Mouse (Mus musculus): Measurements from ENCODE around the gene Nvl. TPM values are rescaled to one million over a fixed set of nuclear protein-coding genes. Genes with fewer than 3 reads are reported as not detected.

The Nvl gene
- polyA plus RNA-seq, 1 experiment: 6.6 TPM

GRCm38 (mm10) chr1:181138730-181139129 lies 5.3 kb downstream of the Nvl start:
- no peak for DNase-seq
- 88% methylated on average over 7 of the region's 7 CpGs for WGBS
- H3K27me3 ChIP-seq (replicated peaks; ENCODE audit: control insufficient read depth, insufficient read depth, low read length): no peaks in the 10 kb centered on the region
- H3K4me1 ChIP-seq (ENCODE audit: control insufficient read depth, insufficient read depth, low read length): no peaks in the 10 kb centered on the region
- no peak for TF ChIP-seq POLR2A (IDR thresholded peaks at IDR 0.05; ENCODE audit: low read depth, low read length)
- TF ChIP-seq CTCF (conservative IDR thresholded peaks at IDR 0.05; ENCODE audit: insufficient read depth, insufficient read length, low read depth, low read length): no peak
- H3K4me3 ChIP-seq (ENCODE audit: insufficient read depth, low read depth, low read length): no peak overlapping the region
- H3K27ac ChIP-seq (ENCODE audit: insufficient read depth, low read depth, low read length): no peak overlapping the region
- H3K36me3 ChIP-seq (ENCODE audit: control insufficient read depth, insufficient read depth, low read length): no peaks in the 10 kb centered on the region; the same call in none of the 2 replicates

DNA sequence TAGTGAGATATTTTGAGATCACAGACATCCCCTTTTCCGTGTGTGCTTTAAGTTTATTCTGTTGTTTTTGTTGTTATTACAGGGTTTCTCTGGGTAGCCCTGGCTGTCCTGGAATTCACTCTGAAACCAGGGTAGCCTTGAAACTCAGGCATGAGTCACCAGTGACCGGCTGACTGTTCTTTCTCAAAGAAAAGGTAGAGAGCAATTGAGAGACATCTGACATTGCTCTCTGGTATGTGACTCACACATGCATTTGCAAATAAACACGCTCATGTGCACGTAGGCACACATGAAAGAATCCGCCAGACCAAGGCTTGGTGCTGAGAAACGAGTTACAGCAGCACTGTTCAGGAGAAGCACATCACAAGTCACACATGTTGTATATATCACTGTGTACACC lies 12.1 kb downstream of the Nvl start:
- no peaks in the 10 kb centered on the region for H3K27me3 ChIP-seq (replicated peaks; ENCODE audit: control insufficient read depth, insufficient read depth, low read length)
- H3K36me3 ChIP-seq (ENCODE audit: control insufficient read depth, insufficient read depth, low read length): peaks cover 5% of the 10 kb centered on the region
- H3K4me1 ChIP-seq (ENCODE audit: control insufficient read depth, insufficient read depth, low read length): no peaks in the 10 kb centered on the region
- no peak for DNase-seq
- no peak overlapping the region for H3K4me3 ChIP-seq (ENCODE audit: insufficient read depth, low read depth, low read length)
- no peak overlapping the region for H3K27ac ChIP-seq (ENCODE audit: insufficient read depth, low read depth, low read length)
- TF ChIP-seq POLR2A (IDR thresholded peaks at IDR 0.05; ENCODE audit: low read depth, low read length) (no peak), CTCF (conservative IDR thresholded peaks at IDR 0.05; ENCODE audit: insufficient read depth, insufficient read length, low read depth, low read length) (no peak)
- 86% methylated on average over 6 of the region's 6 CpGs for WGBS

GRCm38 (mm10) chr1:181126766-181127165 lies 17.2 kb downstream of the Nvl start:
- 87% methylated on average over 9 of the region's 9 CpGs for WGBS
- Histone ChIP-seq H3K4me3 (ENCODE audit: insufficient read depth, low read depth, low read length) (no peak overlapping the region), H3K4me1 (ENCODE audit: control insufficient read depth, insufficient read depth, low read length) (no peaks in the 10 kb centered on the region), H3K36me3 (ENCODE audit: control insufficient read depth, insufficient read depth, low read length) (peaks cover 4% of the 10 kb centered on the region), H3K27ac (ENCODE audit: insufficient read depth, low read depth, low read length) (no peak overlapping the region), H3K27me3 (replicated peaks; ENCODE audit: control insufficient read depth, insufficient read depth, low read length) (no peaks in the 10 kb centered on the region)
- DNase-seq: no peak
- TF ChIP-seq CTCF (conservative IDR thresholded peaks at IDR 0.05; ENCODE audit: insufficient read depth, insufficient read length, low read depth, low read length) (no peak), POLR2A (IDR thresholded peaks at IDR 0.05; ENCODE audit: low read depth, low read length) (no peak)

DNA sequence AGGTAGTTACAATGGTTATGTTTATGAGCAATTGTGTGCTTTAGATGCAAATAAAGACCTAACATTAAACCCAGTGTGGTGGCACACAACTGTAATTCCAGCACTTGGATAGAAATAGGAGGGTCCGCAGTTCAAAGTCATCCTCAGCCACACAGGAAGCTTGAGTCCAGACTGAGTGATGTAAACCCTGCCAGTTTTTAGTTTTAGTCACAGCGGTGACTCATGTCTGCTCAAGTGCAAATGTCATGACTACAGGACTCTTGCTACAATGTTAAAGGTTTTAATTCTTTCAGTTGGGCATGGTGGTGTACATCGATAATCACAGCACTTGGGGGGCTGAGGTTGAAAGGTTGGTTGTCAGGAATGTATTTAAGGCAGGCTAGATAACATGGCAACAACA lies 18.1 kb downstream of the Nvl start:
- TF ChIP-seq CTCF (conservative IDR thresholded peaks at IDR 0.05; ENCODE audit: insufficient read depth, insufficient read length, low read depth, low read length) (no peak), POLR2A (IDR thresholded peaks at IDR 0.05; ENCODE audit: low read depth, low read length) (no peak)
- H3K4me1 ChIP-seq (ENCODE audit: control insufficient read depth, insufficient read depth, low read length): no peaks in the 10 kb centered on the region
- no peaks in the 10 kb centered on the region for H3K27me3 ChIP-seq (replicated peaks; ENCODE audit: control insufficient read depth, insufficient read depth, low read length)
- peaks cover 4% of the 10 kb centered on the region for H3K36me3 ChIP-seq (ENCODE audit: control insufficient read depth, insufficient read depth, low read length)
- 97% methylated on average over 3 of the region's 3 CpGs for WGBS
- DNase-seq: no peak
- no peak overlapping the region for H3K4me3 ChIP-seq (ENCODE audit: insufficient read depth, low read depth, low read length)
- H3K27ac ChIP-seq (ENCODE audit: insufficient read depth, low read depth, low read length): no peak overlapping the region

DNA sequence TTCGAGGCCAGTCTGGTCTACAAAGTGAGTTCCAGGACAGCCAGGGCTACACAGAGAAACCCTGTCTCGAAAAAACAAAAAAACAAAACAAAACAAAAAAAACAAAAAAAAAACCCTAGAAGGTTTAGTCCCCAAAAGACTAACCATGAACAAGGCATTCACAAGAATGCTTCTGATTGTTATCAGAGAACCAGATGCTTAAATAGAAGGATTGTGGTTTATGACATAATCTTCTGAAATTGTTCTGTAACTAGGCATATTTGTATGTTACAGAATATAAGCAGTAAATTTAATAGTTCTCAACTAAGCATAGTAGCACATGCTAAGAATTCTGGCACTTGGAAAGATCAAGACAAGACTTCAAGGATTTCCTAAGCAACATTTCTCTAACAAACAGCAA lies 19.9 kb downstream of the Nvl start:
- Histone ChIP-seq H3K4me1 (ENCODE audit: control insufficient read depth, insufficient read depth, low read length) (no peaks in the 10 kb centered on the region), H3K27ac (ENCODE audit: insufficient read depth, low read depth, low read length) (no peak overlapping the region), H3K27me3 (replicated peaks; ENCODE audit: control insufficient read depth, insufficient read depth, low read length) (no peaks in the 10 kb centered on the region), H3K36me3 (ENCODE audit: control insufficient read depth, insufficient read depth, low read length) (peaks cover 4% of the 10 kb centered on the region), H3K4me3 (ENCODE audit: insufficient read depth, low read depth, low read length) (no peak overlapping the region)
- TF ChIP-seq POLR2A (IDR thresholded peaks at IDR 0.05; ENCODE audit: low read depth, low read length) (no peak), CTCF (conservative IDR thresholded peaks at IDR 0.05; ENCODE audit: insufficient read depth, insufficient read length, low read depth, low read length) (no peak)
- WGBS: 88% methylated on average over 2 of the region's 2 CpGs
- DNase-seq: no peak

GRCm38 (mm10) chr1:181117112-181117511 lies 26.9 kb downstream of the Nvl start:
- Histone ChIP-seq H3K4me3 (ENCODE audit: insufficient read depth, low read depth, low read length) (no peak overlapping the region), H3K27ac (ENCODE audit: insufficient read depth, low read depth, low read length) (no peak overlapping the region), H3K27me3 (replicated peaks; ENCODE audit: control insufficient read depth, insufficient read depth, low read length) (no peaks in the 10 kb centered on the region), H3K36me3 (ENCODE audit: control insufficient read depth, insufficient read depth, low read length) (peaks cover 14% of the 10 kb centered on the region), H3K4me1 (ENCODE audit: control insufficient read depth, insufficient read depth, low read length) (no peaks in the 10 kb centered on the region)
- TF ChIP-seq POLR2A (IDR thresholded peaks at IDR 0.05; ENCODE audit: low read depth, low read length) (no peak), CTCF (conservative IDR thresholded peaks at IDR 0.05; ENCODE audit: insufficient read depth, insufficient read length, low read depth, low read length) (no peak)
- DNase-seq: no peak
- 87% methylated on average over 4 of the region's 4 CpGs for WGBS

DNA sequence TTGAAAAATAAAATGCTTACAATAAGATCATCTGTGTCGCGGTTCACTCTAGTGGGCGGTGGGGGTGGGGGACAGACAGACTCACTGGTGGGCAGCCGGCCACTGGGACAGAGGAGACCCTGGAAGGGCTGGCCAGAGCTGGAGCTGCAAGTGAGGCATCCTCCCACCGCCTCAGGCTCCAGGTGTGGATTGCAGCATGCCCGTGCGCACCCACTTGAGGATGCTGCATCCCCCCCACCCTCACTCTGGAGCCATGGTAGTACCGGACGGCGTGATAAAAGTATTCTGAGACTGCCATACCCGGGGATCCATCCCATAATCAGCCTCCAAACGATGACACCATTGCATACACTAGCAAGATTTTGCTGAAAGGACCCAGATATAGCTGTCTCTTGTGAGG lies 54.0 kb downstream of the Nvl start:
- Histone ChIP-seq H3K4me1 (ENCODE audit: control insufficient read depth, insufficient read depth, low read length) (no peaks in the 10 kb centered on the region), H3K27me3 (replicated peaks; ENCODE audit: control insufficient read depth, insufficient read depth, low read length) (no peaks in the 10 kb centered on the region), H3K4me3 (ENCODE audit: insufficient read depth, low read depth, low read length) (no peak overlapping the region), H3K36me3 (ENCODE audit: control insufficient read depth, insufficient read depth, low read length) (peaks cover 6% of the 10 kb centered on the region; the same call in 1 of the 2 replicates), H3K27ac (ENCODE audit: insufficient read depth, low read depth, low read length) (no peak overlapping the region)
- WGBS: 72% methylated on average over 12 of the region's 12 CpGs
- no peak for DNase-seq
- TF ChIP-seq POLR2A (IDR thresholded peaks at IDR 0.05; ENCODE audit: low read depth, low read length) (no peak), CTCF (conservative IDR thresholded peaks at IDR 0.05; ENCODE audit: insufficient read depth, insufficient read length, low read depth, low read length) (no peak)

DNA sequence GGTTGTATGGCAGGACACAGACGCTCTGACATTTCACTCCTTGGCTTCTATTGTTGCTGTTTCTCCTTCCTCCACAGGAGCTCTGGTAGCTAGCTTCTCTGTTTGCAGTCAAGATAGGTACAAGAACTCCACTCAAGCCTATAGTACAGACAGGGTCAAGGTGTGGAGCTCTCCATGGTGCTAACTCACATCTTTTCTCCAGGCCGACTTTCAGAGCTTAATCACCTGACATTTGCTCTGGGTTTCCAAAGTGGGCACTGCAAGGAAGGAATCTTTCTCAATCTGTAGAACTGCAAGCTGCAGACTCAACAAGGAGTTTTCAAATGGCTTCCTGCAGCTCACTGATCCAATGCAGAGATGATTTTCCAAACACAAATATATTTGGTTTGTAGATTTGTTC lies 60.0 kb downstream of the Nvl start:
- H3K27me3 ChIP-seq (replicated peaks; ENCODE audit: control insufficient read depth, insufficient read depth, low read length): no peaks in the 10 kb centered on the region

More for the DNA sequence above, 60.0 kb downstream of the Nvl start:
- Histone ChIP-seq H3K4me1 (ENCODE audit: control insufficient read depth, insufficient read depth, low read length) (no peaks in the 10 kb centered on the region), H3K27ac (ENCODE audit: insufficient read depth, low read depth, low read length) (no peak overlapping the region), H3K36me3 (ENCODE audit: control insufficient read depth, insufficient read depth, low read length) (no peaks in the 10 kb centered on the region), H3K4me3 (ENCODE audit: insufficient read depth, low read depth, low read length) (no peak overlapping the region)
- 34% methylated on average over 2 of the region's 2 CpGs for WGBS
- TF ChIP-seq CTCF (conservative IDR thresholded peaks at IDR 0.05; ENCODE audit: insufficient read depth, insufficient read length, low read depth, low read length) (no peak), POLR2A (IDR thresholded peaks at IDR 0.05; ENCODE audit: low read depth, low read length) (no peak)
- DNase-seq: peak; percentile 7
